Mouse (Mus musculus) thymus, postnatal 10 days (tissue): ENCODE measurements at regions not wholly inside any gene's neighbourhood (a gene's known extent, or its start where the extent isn't known, plus 50 kb on each side); places are given as distances from the start of the nearest gene placed in this dataset.

ENCODE experiments used
- DNase-seq, 2 experiments: peaks; one replicate each; pipeline ENCODE4 v3.0.0; 2021; ENCODE audit warnings: low spot score in 2 of 2

DNA sequence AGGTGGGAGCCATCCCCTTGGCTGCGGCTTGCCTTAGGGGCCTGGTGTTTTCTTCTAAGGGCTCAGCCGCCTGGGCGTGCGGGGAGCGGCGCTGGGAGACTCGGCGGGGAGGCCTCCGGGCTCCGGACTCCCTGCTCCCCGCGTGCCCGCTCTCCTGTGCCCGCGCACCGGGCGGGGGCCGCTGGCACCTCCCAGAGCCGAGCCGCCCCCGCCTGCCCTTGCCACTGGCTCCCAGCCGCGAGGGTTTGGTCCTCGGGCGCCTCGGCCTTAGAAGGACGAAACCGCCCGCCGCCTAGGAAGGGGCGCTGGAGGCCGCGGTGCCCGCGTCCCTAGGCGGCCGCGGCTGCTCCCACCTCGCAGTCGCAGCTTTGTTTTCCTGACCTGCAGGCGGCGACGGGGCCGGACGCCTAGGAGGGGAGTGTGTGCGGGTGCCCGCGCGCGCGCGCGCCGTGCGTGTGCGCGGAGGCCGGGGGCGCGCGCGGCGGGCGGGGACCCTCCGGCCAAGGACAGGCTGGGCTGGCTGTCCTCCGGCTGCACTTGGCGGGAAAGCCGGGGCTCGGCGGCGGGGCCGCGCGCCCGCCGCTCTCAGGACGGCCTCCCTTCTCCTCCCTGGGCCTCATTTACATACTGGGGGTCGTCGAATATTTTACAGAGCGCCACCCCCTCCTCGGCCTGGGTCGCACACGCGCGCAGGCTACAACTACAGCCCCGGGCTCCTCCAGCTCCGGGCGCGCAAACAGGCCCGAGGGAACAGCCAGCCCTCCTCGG lies 227.1 kb downstream of the Mef2c start:
- DNase-seq: no peak

DNA sequence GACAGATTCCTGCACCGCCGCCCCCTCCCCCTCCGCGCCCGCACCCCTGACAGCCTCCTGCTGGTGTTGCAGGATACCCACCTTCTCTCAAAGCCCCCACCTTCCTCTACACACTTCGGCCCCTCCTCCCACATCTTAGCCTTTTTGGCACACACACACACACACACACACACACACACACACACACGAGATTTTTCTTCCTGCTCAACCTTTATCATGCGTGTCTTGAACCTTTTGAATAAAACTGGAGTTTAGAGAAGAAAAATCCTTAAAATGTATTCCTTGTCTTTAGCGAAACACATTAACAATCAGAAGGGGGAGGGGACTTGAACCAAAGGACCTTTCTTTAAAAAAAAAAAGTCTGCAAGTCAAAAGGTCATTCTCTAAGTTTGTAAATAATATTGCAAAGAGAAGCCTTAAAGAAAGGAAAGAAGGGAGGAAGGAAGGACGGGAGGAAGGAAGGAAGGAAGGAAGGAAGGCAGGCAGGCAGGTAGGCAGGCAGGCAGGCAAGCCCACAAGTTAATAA lies 227.7 kb downstream of the Mef2c start:
- DNase-seq: no peak

DNA sequence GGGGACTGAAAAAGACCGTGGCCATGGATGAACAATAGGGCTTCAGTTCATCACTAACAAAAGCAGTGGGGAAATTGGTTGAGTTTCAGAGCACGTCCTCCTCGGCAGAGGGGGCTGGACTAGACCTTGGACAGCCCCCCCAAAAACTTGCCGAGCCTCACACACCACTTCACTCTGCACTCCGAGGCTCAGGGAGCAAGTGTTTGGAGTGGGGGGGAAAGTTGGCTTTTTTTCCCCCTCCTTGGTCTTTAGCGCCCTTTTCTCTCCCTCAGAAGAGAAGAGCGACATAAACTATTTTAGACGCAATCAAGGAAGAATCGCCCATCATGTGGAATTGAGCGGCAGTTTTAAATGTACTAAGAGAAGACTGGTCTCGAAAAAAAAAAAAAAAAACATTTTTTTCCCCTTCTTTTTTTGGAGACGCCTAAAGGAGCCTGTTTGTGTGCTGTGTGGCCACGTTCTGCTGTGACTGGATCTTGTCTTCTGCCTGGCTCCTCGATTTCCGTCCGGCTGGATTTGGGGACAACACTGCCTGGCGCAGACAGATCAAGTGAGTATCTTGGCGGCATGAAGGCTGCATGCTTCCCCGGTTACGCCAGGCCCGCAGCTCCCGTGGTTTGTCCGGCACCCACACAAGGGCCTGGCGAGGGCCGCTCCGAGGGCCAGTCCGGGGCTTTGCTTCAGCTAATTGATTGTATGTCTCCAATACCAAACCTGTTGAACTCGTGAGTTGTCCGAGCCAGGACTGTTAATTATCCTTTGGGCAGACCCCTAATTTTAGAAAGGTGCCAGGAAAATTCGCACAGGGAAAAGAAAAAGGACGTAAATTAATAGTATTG lies 228.7 kb downstream of the Mef2c start:
- DNase-seq: no peak

DNA sequence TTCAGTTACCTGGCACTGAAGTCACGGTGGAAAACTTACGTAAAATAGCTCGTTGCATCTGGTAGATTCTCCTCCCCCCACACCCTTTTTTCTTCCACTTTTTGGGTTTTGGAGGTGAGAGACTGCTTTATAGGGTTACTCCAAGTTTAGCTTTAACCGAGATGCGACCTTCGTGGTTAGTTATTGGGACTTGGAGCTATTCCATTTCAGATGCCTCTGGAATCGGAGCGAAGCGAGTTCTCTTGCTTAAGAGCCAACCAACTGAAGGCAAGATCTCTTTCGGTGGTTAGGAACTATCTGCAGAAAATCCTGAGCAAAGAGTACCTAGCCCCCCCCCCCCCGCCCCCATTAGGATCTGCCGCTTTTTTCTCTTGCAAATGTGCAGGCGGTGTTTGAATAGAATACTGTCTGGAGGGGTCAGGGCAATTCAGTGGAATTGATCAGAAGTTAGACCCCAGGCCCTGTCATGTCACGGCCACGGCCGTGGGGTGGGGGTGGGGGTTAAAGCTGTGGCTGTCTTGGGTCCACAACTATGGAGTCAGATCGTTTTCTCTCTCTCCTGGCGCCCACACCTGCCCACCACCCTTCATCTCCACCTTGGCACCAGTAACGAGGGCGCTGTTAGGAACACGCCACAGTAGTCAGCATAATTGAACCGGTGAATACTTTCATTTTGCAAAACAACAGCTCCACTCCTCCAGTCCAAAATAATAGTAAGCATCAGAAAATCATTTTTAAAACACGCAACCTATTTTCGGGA lies 229.6 kb downstream of the Mef2c start:
- DNase-seq: no peak

DNA sequence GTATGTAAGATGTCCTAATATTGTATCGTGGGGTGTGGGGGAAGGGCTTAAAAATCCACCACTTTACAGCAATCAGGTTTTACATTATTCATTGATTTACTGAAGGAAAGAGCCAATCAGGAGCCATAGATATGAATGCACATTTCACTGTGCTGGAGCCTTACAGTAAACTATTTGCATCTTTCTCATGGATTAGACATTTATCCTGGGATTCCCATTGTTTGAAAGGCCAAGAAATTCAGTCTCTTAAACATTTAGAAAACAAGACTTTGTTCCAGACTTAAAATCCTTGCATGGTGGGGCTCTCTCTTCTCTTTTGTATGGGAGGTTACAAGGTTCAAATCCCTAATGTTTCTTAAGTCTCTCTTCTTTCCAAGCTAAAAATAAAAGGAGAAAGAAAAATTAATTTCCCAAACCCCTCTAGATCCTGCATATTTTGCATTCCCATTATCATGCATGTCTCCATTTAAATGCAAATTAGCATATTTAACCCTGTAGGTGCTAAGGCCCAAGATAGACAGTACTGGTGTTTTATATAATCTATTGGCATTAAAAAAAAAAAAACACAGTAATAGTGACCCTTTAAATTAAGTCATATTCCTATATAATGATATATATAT lies 230.3 kb downstream of the Mef2c start:
- no peak for DNase-seq

DNA sequence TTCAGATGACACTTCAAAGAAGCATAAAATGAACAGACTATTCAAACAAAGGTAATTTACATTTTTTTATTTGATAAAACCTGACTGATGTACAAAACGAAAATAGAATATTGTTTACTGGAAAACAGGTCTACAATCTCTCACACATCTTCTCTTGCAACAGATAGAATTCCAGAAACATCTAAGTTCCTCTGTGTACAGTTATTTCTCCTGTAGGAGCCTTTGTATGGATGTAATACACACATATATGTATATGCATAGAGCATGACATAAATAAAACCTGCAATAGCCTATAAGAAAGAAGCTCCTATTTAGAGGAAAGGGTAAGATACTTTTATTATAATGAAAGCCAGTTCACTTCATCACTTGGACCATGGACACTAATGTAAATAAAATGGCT lies 230.8 kb downstream of the Mef2c start:
- DNase-seq: no peak

DNA sequence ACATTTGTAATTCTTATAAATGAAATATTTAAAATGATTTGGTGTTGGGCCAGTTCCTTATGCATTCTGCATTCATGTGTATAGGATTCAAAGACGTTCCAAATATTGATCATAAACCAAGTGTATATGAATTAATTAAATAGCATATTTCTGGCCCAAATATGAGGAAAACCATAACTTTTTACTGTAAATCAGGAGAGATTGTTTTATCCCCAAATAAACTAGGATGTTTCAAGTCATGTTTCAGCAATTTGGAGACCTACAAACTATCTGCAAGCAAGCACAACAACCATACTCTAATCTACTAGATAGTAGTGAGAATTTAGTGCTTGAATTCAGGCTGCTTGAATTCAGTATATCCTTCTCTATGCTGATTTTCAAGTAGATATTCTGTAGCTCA lies 231.3 kb downstream of the Mef2c start:
- no peak for DNase-seq

DNA sequence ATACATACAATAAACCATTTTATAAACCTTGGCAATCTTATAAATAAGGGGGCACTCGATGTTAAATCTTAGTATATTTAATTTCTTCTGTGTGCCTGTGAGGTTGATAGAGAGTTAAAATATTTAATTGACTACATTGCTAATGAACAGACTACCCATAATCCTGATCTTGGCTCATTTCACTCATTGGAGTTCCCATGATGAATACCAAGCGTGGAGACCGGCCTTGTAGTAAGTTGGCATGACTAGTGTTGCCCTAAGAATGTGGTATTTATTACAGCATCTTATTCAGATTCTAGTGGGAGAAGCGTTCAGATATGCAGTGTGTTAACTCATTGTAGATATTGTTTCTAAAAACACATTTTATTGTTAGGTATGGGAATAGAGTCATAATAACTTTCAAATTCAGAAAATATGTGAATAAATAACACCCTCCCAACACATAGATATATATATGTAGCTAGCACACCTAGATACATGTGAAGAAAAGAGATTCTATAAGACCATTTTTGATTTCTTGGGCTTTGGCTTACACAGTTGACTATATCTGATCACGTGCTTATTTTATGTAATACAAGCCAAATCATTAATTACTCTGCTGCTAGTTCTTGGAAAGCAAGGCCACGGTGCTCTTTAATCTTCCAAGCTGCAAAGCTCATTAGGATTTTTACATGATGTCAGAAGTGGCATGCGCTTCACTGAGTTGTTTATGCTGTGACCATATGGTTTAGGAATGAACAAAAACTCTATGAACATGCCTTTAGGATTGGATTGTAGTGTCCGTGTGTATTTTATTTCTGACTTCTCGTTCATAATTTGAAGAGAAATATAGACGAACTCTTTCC lies 232.0 kb downstream of the Mef2c start:
- DNase-seq: no peak

DNA sequence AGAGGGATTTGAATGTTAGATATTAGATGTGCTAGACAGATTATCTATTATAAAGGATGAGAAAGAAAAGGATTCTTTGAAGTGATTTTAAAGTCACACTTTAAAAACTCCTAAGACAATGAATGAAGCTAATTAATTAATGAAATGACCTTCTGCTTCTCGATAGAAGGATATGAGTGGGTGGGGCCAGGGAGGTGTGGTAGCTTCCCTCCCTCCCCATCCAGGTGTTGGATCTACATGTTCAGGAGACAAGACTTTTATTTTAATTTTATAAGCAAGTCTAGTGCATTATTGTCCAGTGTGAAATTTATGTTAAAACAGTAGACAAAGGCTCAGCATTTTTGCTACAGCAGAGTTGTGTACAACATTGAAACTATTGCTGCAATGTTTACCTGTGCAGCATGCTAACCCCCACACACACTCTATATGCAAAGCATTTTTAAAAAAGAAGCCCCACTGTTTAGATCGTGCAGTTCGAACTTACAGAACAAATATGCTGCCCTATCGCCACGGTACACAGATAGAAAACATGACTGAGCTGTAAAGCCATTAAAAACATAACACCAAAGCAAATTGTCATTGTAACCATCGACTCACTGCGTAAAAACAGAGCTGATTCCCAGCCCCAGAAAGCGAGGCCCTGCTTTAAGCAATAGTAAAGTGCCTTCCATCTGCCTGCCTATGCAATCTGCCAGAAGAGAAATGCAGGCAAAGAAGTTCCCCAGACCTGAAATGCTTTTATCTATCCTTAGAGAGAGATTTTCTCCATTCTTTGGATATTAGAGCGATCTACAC lies 233.4 kb downstream of the Mef2c start:
- no peak for DNase-seq

DNA sequence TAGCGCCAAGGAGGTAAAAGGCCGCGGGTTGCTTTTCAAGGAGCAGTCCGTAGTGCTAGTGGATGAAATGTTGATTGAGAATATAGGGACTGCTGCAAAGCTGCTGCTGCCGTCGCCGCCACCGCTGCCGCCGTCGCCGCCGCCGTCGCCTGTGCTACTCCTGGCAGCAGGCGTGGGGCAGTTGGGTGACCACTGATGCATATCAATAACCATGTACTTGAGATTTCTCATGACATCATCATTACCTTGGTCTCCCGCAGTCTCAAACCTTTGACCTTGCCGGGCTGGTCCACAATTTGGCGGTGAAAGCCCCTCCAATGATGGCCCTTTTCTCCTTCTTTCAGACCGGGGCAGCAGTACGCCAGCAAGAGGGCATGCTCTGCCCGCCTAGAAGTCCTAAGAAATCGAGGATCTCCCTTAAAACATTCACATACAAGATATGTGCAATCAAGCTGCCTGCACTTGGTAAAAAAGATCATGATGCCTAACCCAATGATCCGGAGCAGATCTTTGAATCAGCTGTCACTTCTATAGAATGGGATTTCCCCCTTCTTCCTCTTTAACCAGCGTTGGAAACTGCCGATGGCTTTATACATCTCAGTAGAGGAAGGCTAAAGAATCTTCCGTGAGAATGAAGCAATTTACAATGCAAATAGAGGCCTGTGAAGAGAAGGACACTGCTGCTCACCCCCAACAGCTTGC lies 234.1 kb downstream of the Mef2c start:
- no peak for DNase-seq

DNA sequence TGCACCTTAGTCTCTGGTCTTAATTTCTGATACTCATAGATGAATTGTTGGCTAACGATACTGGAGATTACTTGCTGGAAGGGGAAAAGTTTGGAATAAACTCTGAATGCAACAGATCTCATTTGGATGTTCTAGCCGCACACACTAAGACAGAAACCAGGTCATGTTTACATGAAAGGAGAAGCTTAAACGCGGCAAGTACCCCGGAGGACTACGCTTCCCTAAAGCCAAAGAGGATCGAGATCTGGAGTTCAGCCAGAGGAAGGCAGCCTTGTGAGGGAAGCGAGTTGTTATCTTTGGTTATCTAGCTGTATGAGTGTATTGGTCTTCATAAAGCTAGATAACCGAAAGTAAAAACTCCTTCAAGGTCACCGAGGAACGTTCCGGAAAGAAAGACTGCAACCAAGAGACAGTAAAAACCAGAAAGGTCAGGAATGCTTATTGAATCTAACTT lies 234.7 kb downstream of the Mef2c start:
- DNase-seq: no peak

DNA sequence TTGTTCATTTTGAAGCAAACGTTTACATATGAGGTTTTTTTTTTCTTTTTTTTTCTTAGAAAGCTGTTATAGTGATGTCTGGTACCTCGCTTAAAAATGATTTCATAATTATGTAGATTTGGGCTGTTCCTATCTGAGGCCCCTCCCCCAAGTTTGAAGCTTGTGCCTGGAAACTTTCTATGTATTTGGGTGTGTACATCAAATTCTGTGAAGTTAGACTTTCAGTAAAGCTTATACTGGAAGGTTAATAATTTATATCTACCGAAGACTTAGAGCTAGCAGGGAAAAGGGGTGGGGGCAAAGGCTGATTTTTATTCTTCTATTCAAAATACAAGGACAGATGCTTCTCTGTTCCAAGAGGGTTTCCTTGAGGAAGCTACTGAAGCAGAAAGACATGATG lies 235.3 kb downstream of the Mef2c start:
- DNase-seq: no peak

DNA sequence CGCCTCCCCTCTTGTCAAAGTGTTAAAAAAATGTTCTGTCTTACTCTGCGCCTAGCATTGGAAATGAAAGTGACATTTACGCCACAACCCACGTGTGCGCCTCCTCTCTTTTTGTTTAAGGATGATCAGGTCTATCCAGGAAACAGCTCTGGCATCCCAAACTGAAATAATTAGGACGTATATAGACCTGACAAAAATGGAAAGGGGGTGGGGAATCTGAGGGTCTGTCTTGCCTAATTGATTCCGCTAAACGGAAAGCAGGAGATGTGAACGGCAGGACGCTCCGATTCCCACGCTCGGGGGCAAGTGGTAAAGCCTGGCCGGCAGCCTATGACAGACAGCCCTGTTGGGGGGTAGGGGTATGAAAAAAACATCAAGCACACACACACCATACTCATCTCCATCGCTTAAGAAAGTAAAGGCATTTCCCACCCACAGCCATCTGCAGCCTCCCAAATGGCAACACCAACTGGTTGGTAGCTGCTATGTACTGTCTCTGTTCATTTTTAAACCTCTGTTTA lies 235.8 kb downstream of the Mef2c start:
- no peak for DNase-seq

DNA sequence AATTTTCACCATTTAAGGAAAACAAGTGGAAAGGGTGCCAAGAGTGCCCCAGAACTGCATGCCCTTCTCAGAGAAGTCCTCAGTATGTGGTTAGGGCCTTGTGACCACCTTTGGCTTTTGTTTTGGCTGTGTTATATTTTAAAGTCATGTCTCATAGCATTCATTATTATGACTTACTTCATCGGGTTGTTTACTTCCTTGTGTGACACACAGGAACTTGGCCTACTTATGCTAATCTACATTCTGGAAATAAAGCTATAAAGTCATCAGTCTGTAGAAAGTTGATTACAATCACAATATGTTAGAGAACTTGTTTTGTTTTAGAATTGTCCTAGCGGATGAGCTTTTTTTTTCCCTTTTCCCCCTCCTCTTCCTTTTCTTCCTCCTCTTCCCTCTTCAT lies 236.3 kb downstream of the Mef2c start:
- no peak for DNase-seq

DNA sequence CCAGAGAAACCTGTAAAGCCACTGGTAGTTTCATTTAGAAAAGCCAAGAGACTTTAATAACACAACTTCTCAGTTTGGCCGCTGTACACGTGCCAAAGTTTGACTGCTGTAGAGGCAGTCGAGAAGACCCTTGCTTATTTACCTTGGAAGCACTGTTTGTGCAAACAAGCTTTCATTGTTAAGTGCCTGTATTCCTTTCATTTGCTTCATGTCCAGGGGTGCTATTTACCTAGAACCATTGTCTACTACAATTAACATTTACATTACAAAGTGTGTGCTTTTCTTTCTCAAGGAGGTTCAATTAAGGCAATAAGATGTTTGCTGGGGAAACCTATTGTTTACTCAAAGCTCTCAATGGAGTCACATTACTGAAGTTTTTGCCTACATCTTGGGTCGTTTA lies 236.9 kb downstream of the Mef2c start:
- no peak for DNase-seq

DNA sequence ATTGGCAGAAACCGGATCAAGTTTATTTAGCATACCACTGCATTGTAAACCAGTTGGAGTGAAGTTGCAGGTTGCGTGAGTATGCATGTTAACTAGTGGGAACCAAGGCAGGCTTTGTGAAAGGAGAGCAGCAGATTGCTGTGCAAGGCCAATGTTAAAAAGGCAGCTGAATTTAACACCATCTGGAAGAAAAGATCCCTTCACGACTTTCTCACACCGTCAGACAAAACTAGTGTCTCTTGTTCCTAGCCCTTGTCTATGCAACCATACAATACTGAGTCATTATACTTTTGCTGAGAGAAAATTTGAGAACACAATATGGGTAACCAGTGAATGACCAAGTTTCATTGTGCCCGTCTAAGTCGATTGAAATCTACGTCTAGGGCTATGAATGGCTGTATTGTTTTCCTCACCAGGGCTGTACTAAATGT lies 237.8 kb downstream of the Mef2c start:
- no peak for DNase-seq

DNA sequence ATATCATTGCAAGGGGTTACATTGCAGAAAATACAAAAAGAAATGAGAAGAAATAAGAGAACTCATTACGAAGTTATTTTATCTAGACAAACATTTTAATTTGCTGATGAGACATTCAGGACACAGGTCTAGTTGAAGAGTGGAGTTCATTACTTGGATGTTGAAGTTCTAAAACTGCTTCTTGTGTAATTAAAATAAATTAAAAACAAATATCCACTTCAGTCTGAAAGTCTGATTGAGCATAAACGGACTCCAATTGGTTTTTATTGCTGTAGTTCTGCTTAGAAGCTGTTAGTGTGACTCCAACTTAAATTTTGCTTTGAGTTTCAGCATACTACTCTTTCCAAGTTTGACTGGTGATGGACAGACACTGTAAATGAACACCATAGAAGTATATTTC lies 238.3 kb downstream of the Mef2c start:
- no peak for DNase-seq

DNA sequence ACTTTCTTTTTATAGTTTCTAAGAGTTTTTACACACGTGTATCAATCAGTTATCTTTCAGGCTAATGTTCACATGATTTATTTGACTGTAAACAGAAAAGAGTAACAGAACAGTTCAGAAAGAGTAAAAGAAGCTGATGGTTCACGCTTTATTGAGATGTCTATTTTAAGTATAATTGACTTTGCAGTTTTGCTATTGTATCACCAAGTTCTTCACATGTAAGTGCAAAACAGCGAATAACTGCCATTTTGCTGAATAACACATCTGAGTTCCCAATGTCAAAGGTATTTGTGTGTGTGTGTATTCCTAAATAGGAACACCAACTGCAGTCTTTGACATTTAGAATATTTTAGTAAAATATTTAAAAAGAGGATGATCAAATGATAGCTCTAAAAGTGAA lies 238.7 kb downstream of the Mef2c start:
- no peak for DNase-seq

DNA sequence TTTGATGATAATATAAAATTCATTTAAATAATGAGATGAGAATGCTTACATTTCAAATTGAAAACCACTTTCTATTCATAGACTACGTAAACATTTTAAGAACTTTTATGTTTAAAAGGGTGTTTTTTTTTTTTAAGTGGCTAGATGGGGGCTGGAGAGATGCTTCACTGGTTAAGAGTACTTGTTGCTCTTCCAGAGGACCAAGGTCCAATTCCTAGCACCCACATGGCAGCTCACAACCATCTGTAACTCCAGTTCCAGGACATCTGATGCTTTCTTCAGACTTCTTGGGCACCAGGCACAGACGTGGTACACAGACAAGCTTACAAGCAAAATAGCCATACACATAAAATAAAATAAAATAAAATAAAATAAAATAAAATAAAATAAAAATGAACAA lies 239.5 kb downstream of the Mef2c start:
- no peak for DNase-seq
